Mouse (Mus musculus) adrenal gland, postnatal 0 days (tissue): ENCODE results near the gene Kcnk4. TPM values are rescaled to one million over a fixed set of nuclear protein-coding genes. Genes with fewer than 3 reads are reported as not detected.

Source experiments
- microRNA-seq: library from miRNA; unstranded; fragments of <30 nt; microRNA quantifications from one replicate; pipeline ENCODE4, GENCODE M21; 2016; ENCODE audit warnings: borderline replicate concordance; ENCODE audit not compliant: insufficient number of aligned reads
- polyA plus RNA-seq: library from polyadenylated mRNA; unstranded; fragments of >200 nt; fragmentation: Nextera tagmentation; extraction: Ambion mirVana; gene quantifications from 2 replicates; pipeline ENCODE4 v1.2.1, GENCODE M21; 2015

Gene Kcnk4
- polyA plus RNA-seq, result 0.55 and 0.68 TPM in 2 replicates

GRCm38 (mm10) chr19:6934195-6934977, at the start of gene Kcnk4:
Gene Kcnk4 (minus strand): TSS chr19:6934515.

DNA sequence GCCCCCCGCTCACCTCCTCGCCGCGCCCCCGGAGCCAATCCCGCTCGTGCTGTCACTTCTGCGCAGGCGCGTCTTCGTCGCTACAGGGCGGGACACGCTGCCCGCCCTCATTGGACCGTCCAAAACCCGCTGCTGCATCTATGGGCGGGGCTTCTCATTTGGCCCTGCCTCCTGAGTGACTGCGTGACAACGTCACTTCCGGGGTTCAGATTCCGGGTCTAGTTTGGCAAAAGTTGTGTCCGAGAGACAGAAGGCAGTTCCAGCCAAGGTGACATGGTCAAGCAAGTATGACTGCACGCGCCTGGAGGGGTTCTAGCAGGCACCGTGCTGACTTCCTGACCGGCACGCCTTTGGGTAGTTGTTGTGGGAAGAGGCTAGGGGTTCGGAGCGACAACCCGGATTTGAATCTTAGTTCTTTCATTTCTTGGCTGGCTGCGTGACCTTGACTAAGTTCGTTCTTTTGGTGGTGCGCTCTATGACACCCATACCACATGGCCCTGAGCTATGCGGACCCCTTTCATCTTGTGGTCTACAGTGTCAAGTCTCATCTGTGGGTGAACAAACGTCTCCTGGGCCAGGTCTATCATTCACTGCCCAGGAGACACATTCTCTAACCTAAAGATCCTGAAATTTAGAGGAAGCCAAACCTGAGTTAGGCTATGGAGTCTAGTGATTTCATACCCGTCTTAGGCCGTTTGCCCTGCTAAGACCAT, 46.2 kb upstream of the Kcnk4 start, which contains the start of gene Fkbp2:
Gene Fkbp2 (minus strand): TSS at position 121 of the 713 bp plus-strand sequence.

GRCm38 (mm10) chr19:6975537-6976521, 41.5 kb upstream of the Kcnk4 start, which contains the start of gene Plcb3:
Gene Plcb3 (minus strand): TSS chr19:6976470.

GRCm38 (mm10) chr19:6974211-6975205, 40.2 kb upstream of the Kcnk4 start, which contains the start of gene Ppp1r14b:
Gene Ppp1r14b (plus strand): TSS chr19:6974968.

GRCm38 (mm10) chr19:6942249-6942691, 8.0 kb upstream of the Kcnk4 start, which contains the start of gene Gpr137:
Gene Gpr137 (minus strand): TSS chr19:6942480.

GRCm38 (mm10) chr19:6941372-6942248, 7.3 kb upstream of the Kcnk4 start, which contains the start of gene Bad:
Gene Bad (plus strand): TSS chr19:6941861.

DNA sequence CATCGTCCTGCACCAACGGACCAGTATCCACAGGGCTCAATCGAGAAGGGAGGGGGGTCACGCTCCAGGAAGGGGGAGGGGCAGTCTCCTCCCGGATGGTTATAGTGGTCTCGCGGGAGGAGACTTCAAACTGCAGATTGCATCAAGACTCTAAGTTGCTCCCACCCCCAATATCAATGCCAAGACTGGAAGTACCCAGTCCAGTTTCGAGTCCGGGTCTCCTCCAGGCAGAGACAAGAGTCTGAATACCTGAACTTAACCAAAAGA, 9.1 kb downstream of the Kcnk4 start, which contains the start of gene Catsperz:
Gene Catsperz (minus strand): TSS at position 74 of the 267 bp plus-strand sequence.

DNA sequence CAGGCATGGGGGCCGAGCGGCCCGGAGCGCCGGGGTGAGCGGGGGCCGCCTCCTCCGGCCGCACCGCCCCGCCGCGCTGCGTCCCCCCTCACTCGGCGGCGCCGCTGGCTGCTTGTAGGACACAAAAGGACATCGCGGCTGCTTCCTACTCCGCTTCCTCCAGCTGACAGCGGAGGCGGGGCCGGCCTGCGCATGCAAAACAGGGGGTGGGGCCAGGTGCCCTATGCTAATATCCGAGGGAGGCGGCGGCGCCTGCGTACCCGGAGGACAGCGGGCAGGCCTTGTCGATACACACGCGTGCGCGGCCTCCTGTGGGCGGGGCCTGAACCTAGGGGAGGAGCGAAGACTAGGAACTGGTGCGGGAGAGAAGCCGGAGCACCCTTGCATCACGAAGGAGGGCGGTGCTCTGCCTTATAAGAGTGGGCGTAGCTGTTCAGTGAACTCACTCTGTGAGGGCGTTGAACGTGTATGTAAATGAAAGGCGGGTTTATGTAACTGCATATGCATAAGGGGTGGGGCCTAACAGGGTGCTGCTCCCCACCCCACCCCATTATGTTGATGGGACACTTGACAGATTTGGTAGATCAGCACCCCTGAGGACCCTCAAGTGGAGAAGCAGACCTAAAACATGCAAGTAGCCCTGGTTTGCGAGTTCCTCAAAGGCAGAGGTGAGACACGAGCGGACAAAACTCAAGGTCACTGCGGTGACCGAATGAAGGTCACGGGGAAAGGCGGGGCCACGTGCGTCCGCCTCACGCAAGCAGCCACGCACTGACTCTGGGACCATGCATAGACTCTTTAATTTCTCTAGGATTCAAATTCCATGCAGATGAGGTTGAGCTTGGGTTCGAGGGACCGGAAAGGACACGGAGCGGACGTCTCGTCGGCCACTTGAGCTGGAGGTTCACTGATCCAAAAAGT, 12.4 kb downstream of the Kcnk4 start, which contains the start of gene Esrra:
Gene Esrra (minus strand): TSS at position 167 of the 921 bp plus-strand sequence.

DNA sequence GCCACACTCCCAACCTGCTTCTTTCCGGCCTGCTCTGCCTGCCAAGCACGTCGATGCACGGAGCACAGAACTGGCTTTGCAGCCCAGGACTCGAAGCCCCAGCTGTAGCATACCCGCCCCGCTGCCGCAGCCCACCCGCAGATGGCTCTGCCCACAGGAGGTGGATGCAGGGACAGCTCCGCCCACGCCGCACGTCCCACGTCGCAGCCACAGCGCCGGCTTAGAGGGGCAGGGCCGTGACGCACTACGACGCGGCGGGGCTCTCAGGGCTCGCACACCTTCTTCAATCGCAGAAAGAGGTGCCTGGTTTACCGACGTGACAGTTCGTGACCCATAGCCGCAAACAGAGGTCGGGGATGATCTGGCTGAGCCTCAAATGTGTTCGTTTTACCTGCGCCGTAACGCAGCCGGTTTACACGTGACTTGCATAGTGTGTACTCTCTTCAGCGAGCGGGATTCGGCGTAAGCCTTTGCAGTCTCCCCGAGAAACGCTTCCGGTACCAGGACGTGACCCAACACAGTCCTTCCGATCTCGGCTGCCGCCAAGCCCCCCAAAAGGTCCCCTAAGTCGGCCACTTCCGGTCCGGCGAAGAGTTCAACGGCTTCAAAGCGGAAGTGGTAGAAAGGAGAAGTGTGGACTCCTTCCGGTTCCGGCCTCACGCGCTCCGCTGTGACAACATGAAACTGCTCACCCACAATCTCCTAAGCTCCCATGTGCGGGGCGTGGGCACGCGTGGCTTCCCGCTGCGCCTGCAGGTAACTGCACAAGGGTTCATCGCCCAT, 24.6 kb downstream of the Kcnk4 start, which contains the start of the genes Trmt112 and Prdx5:
Gene Trmt112 (plus strand): TSS at position 192 of the 783 bp plus-strand sequence.
Gene Prdx5 (minus strand): TSS at position 600 of the 783 bp plus-strand sequence.

Small RNA genes within 50 kb of the gene (microRNA-seq; reads per million reads assigned to microRNA genes)
- not detected for gene Mir6990

Other genes with a start within 250 kb of the Kcnk4 start
- 14.0 and 22.7 TPM in 2 replicates for gene Rps6ka4, start 93.9 kb downstream of the Kcnk4 start, polyA plus RNA-seq
- gene Ccdc88b, start 76.3 kb downstream of the Kcnk4 start, polyA plus RNA-seq, result 0.80 and 0.82 TPM in 2 replicates
- 97.2 and 142 TPM in 2 replicates for gene Trmt112, start 24.8 kb downstream of the Kcnk4 start, polyA plus RNA-seq
- gene Prdx5, start 24.4 kb downstream of the Kcnk4 start, polyA plus RNA-seq, result 373 and 481 TPM in 2 replicates
- 11.7 and 11.8 TPM in 2 replicates for gene Esrra, start 12.7 kb downstream of the Kcnk4 start, polyA plus RNA-seq
- 1.5 and 5.6 TPM in 2 replicates for gene Catsperz, start 9.1 kb downstream of the Kcnk4 start, polyA plus RNA-seq
- gene Bad, start 7.3 kb upstream of the Kcnk4 start, polyA plus RNA-seq, result 117 and 144 TPM in 2 replicates
- gene Gpr137, start 8.0 kb upstream of the Kcnk4 start, polyA plus RNA-seq, result 36.1 and 50.1 TPM in 2 replicates
- gene Ppp1r14b, start 40.5 kb upstream of the Kcnk4 start, polyA plus RNA-seq, result 140 and 156 TPM in 2 replicates
- gene Plcb3, start 42.0 kb upstream of the Kcnk4 start, polyA plus RNA-seq, result 19.9 and 25.4 TPM in 2 replicates
- gene Fkbp2, start 46.0 kb upstream of the Kcnk4 start, polyA plus RNA-seq, result 128 and 174 TPM in 2 replicates
- gene Vegfb, start 53.1 kb upstream of the Kcnk4 start, polyA plus RNA-seq, result 32.8 and 49.2 TPM in 2 replicates
- 30.8 and 47.0 TPM in 2 replicates for gene Dnajc4, start 58.1 kb upstream of the Kcnk4 start, polyA plus RNA-seq
- gene Nudt22, start 61.6 kb upstream of the Kcnk4 start, polyA plus RNA-seq, result 33.0 and 55.2 TPM in 2 replicates
- 10.4 and 13.5 TPM in 2 replicates for gene Trpt1, start 61.6 kb upstream of the Kcnk4 start, polyA plus RNA-seq
- 8.6 and 12.4 TPM in 2 replicates for gene Fermt3, start 85.0 kb upstream of the Kcnk4 start, polyA plus RNA-seq
- 63.4 and 96.8 TPM in 2 replicates for gene Stip1, start 105.5 kb upstream of the Kcnk4 start, polyA plus RNA-seq
- 20.7 and 38.8 TPM in 2 replicates for gene Macrod1, start 122.3 kb upstream of the Kcnk4 start, polyA plus RNA-seq
- 2.6 and 4.1 TPM in 2 replicates for gene Flrt1, start 171.2 kb upstream of the Kcnk4 start, polyA plus RNA-seq